Mouse (Mus musculus) heart, adult 2 months (tissue): ENCODE results near the gene Znrf4.

ENCODE experiments used
- CTCF ChIP-seq: fragments of 200-600 bp; IDR thresholded peaks from 2 replicates; pipeline ENCODE4 v1.8.1; 2022; ENCODE audit warnings: antibody characterized with exemption, mild to moderate bottlenecking, moderate library complexity
- POLR2A ChIP-seq: fragments of 200-500 bp; IDR thresholded peaks from 2 replicates; pipeline ENCODE4 v1.6.1; 2011; ENCODE audit warnings: mild to moderate bottlenecking, low read depth, low read length, control low read depth; ENCODE audit not compliant: insufficient read depth

GRCm38 (mm10) chr17:56468870-56469269 is 43.4 kb downstream of the Znrf4 start:
- no peak for TF ChIP-seq CTCF
- no peak for TF ChIP-seq POLR2A
